Mouse (Mus musculus) liver, embryonic 12.5 days (tissue): Measurements from ENCODE around the gene Ifitm7. TPM values are rescaled to one million over a fixed set of nuclear protein-coding genes. Genes with fewer than 3 reads are reported as not detected.

Experiments used
- ATAC-seq: fragments of 200-750 bp; cut with Nextera tagmentation; 2 replicates; pipeline ENCODE4 v1.8.0; 2017; ENCODE audit warnings: moderate number of reproducible peaks, mild to moderate bottlenecking, moderate library complexity
- H3K27ac ChIP-seq: fragments of 300-500 bp; sonication (generic); 2 replicates; pipeline ENCODE4 v1.5.1; 2016; ENCODE audit warnings: mild to moderate bottlenecking
- H3K27me3 ChIP-seq: fragments of 300-500 bp; sonication (generic); replicated peaks from 2 replicates; pipeline ENCODE4 v1.6.1; 2016; ENCODE audit warnings: mild to moderate bottlenecking, moderate library complexity
- H3K36me3 ChIP-seq: fragments of 300-500 bp; sonication (generic); 2 replicates; pipeline ENCODE4 v1.6.1; 2016; ENCODE audit warnings: mild to moderate bottlenecking, moderate library complexity
- H3K4me1 ChIP-seq: fragments of 300-500 bp; sonication (generic); 2 replicates; pipeline ENCODE4 v1.6.1; 2016
- H3K4me2 ChIP-seq: fragments of 300-500 bp; sonication (generic); 2 replicates; pipeline ENCODE4 v1.6.1; 2016; ENCODE audit warnings: mild to moderate bottlenecking, moderate library complexity
- H3K4me3 ChIP-seq: fragments of 300-500 bp; sonication (generic); 2 replicates; pipeline ENCODE4 v1.5.1; 2016; ENCODE audit warnings: mild to moderate bottlenecking, moderate library complexity
- H3K9ac ChIP-seq: fragments of 300-500 bp; sonication (generic); 2 replicates; pipeline ENCODE4 v1.6.1; 2016; ENCODE audit warnings: mild to moderate bottlenecking, moderate library complexity
- H3K9me3 ChIP-seq: fragments of 300-500 bp; sonication (generic); replicated peaks from 2 replicates; pipeline ENCODE4 v1.6.1; 2016; ENCODE audit warnings: mild to moderate bottlenecking, moderate library complexity
- WGBS: fragments of 180-500 bp; shearing (Covaris S2); methylation state at CpG from one replicate; pipeline ENCODE4 v1.1.7; 2016; ENCODE audit not compliant: insufficient replicate concordance; 5-methylcytosine and 5-hydroxymethylcytosine counted together
- polyA plus RNA-seq: library from polyadenylated mRNA; unstranded; fragments of >200 nt; fragmentation: Nextera tagmentation; extraction: Ambion mirVana; gene quantifications from 2 replicates; pipeline ENCODE4 v1.2.1, GENCODE M21; 2016

Ifitm7 gene
- 0.25 TPM in 1 of 2 replicates, not detected in the other for polyA plus RNA-seq

DNA sequence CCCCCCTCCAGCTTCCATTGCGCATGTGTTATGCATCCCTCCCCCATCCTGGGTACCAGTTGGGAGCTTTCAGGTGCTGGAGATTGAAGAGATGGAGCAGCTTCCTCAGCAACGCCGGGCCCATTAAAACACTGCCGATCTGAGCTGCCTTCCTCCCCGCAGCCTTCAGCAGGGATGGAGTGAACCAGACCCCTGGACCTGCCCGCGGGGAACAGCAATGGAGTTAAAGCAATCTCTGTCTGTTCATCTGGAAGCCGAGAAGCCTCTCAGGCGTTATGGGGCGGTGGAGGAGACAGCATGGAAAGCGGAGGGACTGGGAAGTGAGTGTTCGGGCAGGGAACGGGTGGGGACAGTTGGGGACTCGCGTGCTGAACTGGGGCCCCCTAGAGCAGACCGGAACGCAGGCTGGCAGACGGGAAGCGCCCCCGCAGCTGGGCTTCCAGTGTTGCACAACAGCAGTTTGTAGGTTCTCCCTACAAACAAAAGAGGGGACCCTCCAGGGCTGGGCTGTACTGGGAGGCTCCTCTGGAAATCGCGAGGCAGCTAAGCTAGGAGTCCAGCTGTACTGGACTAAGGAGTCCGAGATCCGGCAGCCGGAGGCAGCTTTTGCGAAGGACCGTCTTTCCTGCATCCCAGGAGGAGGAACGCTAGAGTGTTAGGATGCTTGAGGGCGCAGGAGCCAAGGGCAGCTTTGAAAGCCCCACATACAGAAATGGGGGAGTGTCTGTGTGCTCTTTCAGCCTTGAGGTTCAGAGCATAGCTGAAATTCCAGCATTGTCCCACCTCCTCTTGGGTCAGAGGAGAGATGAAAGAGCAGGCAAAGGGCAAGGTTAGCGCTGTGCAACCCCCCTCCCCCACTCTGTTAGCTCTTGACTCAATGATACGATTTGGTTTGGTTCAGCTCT, at the start of gene Ifitm7, which contains the start of gene 2900011O08Rik:
Gene Ifitm7 (minus strand): TSS at position 315 of the 905 bp plus-strand sequence.
Gene 2900011O08Rik (plus strand): TSS at position 31 of the 905 bp plus-strand sequence.
- Histone ChIP-seq H3K9me3 (no peaks in the 10 kb centered on the region), H3K27me3 (peaks cover 18% of the 10 kb centered on the region), H3K9ac (no peak within 1 kb of the TSS), H3K27ac (no peak within 1 kb of the TSS), H3K36me3 (no peaks in the 10 kb centered on the region), H3K4me2 (peak within 1 kb of the TSS; percentile 63), H3K4me3 (peak within 1 kb of the TSS; percentile 33), H3K4me1 (peaks cover 5% of the 10 kb centered on the region; the same call in 1 of the 2 replicates)
- peak; percentile 32; the same call in 1 of the 2 replicates for ATAC-seq
- 4% methylated on average over 31 of the region's 31 CpGs for WGBS

DNA sequence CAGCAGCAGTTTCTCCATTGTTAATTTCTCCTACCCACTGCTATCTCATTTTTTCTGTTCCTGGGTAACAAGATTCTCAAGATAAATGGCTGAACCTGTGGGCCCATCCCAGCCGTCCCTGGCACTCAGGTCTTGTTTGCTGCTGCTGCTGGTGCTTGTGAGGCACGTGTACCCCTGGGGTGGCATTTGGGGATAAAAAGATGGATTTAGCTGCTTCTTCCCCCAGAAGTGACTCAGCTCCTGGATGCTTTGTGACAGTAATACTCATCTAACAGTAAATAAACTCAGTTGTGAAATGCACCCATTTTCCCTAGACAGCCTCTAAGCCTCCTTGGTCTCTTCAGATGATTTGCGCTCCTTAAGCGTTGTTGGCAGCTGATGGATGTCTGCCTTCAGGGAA, 46.4 kb upstream of the Ifitm7 start:
- Histone ChIP-seq H3K9me3 (no peaks in the 10 kb centered on the region), H3K4me2 (no peak overlapping the region), H3K4me1 (no peaks in the 10 kb centered on the region), H3K27ac (no peak overlapping the region), H3K36me3 (no peaks in the 10 kb centered on the region), H3K27me3 (no peaks in the 10 kb centered on the region), H3K4me3 (no peak overlapping the region), H3K9ac (no peak overlapping the region)
- WGBS, result 56% methylated on average over 4 of the region's 4 CpGs
- ATAC-seq, result no peak

DNA sequence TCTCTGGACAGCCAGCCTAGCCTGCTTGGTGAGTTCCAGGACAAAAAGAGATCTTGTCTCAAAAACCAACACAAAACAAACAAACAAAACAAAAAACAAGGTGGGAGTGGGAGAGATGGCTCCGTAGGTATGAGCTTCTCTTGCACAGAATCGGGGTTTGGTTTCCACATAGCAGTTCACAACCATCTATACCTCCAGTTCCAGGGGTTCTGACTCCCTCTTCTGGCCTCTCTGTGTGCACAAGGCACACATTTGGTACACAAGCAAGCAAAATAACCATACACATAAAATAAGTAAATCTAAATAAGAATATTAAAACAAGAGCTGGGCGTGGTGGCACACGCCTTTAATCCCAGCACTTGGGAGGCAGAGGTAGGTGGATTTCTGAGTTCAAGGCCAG, 44.0 kb upstream of the Ifitm7 start:
- Histone ChIP-seq H3K9me3 (no peaks in the 10 kb centered on the region), H3K4me1 (no peaks in the 10 kb centered on the region), H3K27ac (no peak overlapping the region), H3K4me3 (no peak overlapping the region), H3K4me2 (no peak overlapping the region), H3K9ac (no peak overlapping the region), H3K36me3 (no peaks in the 10 kb centered on the region), H3K27me3 (no peaks in the 10 kb centered on the region)
- 73% methylated on average over 4 of the region's 4 CpGs for WGBS
- no peak for ATAC-seq

DNA sequence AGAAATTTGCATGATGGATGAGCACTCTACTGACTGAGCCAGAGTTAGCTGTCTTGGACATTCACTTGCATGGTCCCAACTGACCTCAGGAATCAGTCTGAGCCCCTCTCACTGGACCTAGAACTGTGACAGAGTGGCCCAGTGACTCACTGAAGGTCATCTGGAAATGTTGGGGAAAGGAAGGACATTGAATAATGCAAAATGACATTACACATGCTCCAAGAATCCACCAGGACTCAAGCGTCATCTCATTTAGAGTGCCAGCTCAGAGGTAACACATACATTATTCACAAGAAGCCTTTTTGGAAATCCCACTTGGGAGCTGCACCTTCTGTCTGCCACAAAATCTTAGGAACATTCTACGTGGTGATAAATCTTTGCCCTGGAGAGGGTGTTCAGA, 43.2 kb upstream of the Ifitm7 start:
- ATAC-seq, result no peak
- H3K27ac ChIP-seq, result no peak overlapping the region
- no peak overlapping the region for H3K4me2 ChIP-seq
- H3K4me3 ChIP-seq, result no peak overlapping the region
- WGBS, result 54% methylated on average over 2 of the region's 2 CpGs
- H3K36me3 ChIP-seq, result no peaks in the 10 kb centered on the region
- no peaks in the 10 kb centered on the region for H3K27me3 ChIP-seq
- H3K4me1 ChIP-seq, result no peaks in the 10 kb centered on the region
- no peaks in the 10 kb centered on the region for H3K9me3 ChIP-seq
- no peak overlapping the region for H3K9ac ChIP-seq

DNA sequence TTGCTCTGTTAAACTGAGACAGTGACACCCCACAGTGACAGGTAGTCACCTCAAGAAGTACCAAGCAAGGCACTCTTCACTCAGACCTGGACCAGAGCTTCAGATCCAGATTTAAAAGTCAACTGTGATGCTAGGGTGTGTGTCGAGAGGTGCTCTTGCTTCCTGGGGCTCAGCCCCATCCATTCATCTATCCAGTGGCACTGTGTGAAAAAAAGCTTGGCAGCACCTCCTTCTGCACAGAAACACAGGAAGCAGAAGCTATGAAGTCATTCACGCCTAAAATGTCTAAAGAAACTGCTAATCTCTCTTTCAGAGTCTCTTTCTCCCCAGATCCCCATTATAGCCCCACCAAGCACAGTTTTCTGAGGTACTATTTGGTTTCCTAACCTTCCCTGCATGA, 42.4 kb upstream of the Ifitm7 start:
- Histone ChIP-seq H3K9ac (no peak overlapping the region), H3K4me1 (no peaks in the 10 kb centered on the region), H3K4me3 (no peak overlapping the region), H3K27ac (no peak overlapping the region), H3K36me3 (no peaks in the 10 kb centered on the region), H3K27me3 (no peaks in the 10 kb centered on the region), H3K9me3 (no peaks in the 10 kb centered on the region), H3K4me2 (no peak overlapping the region)
- no peak for ATAC-seq
- 25% methylated on average over 2 of the region's 2 CpGs for WGBS

DNA sequence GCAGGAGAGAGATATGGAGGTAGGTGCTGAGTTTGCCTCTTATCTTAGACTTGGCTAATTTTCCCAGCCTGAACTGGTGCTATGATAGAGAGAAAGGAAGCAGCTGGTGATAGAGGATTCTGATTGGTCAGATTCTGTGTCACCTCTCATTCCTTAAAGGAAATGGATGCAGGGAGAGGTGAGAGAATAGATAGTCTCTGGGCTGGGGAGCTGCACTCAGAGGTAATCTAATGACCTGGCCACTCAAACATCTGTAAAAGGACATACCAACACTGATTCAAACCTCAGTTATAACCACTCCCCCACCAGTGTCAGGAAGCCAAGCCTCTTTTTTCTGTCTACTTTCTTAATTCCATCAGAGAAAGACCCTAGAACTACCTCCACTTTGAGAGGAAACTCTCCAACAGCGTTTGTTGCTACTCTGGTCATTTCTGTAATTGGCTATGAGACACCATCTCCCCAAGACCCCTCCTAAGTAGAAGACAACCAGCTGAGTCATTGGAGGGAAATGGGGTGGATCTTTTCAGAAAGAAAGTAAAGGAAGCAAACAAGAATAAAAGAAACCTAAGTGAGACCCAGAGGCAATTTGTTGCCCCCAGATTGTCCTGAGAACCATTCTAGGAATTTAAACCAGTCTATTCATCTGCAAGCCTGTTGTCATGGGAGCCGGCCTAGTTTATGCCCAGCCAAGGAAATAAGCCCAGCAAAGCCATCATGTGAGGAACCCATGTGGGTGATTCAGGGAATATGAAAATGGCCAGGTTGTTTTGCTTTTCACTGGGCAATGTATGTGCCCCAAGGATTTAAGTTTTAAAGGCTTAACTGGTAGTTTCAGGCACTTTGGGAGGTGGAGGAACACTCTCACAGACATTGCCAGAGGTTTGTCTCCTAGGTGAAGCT, 38.7 kb upstream of the Ifitm7 start:
- 50% methylated on average over 2 of the region's 2 CpGs for WGBS

DNA sequence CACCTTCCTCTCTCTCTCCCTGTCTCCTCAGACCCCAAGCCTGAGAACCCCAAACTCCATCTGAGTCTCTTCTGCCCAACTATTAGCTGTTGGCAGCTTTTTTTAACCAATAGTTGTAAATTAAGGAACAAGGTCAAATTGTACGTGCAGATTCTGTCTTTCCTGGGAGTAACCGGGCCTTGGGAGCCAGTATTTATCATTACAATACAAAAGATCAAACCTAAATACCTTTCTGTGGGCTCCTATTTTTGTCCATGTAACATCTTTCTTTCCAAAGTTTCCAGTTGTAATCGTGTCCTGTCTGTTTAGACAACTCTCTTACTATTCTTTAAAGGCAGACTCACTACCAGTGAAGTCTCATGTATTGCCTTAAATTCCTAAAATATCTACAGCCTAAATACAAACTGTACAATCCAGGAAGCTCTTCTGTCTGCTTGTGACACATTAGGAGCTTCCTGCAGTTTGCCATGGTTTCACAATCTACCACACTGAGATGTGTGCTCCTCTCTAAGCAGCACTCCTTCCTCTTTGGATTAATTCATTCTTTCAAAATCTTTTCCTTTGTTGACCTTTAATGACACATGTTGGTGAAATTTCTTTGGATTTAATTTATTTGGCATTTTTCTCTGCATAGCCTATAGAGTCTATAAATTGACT, 34.6 kb upstream of the Ifitm7 start:
- no peaks in the 10 kb centered on the region for H3K36me3 ChIP-seq
- no peaks in the 10 kb centered on the region for H3K4me1 ChIP-seq
- no peak overlapping the region for H3K4me3 ChIP-seq
- no peak overlapping the region for H3K9ac ChIP-seq
- no peaks in the 10 kb centered on the region for H3K9me3 ChIP-seq
- no peak for ATAC-seq
- no peak overlapping the region for H3K27ac ChIP-seq
- H3K27me3 ChIP-seq, result no peaks in the 10 kb centered on the region
- no peak overlapping the region for H3K4me2 ChIP-seq
- 52% methylated on average over 3 of the region's 3 CpGs for WGBS

More for the DNA sequence above, 38.7 kb upstream of the Ifitm7 start:
- H3K4me3 ChIP-seq, result no peak overlapping the region
- no peaks in the 10 kb centered on the region for H3K4me1 ChIP-seq
- H3K9ac ChIP-seq, result no peak overlapping the region
- no peak for ATAC-seq
- H3K36me3 ChIP-seq, result no peaks in the 10 kb centered on the region
- H3K4me2 ChIP-seq, result no peak overlapping the region
- no peaks in the 10 kb centered on the region for H3K27me3 ChIP-seq
- no peaks in the 10 kb centered on the region for H3K9me3 ChIP-seq
- H3K27ac ChIP-seq, result no peak overlapping the region

DNA sequence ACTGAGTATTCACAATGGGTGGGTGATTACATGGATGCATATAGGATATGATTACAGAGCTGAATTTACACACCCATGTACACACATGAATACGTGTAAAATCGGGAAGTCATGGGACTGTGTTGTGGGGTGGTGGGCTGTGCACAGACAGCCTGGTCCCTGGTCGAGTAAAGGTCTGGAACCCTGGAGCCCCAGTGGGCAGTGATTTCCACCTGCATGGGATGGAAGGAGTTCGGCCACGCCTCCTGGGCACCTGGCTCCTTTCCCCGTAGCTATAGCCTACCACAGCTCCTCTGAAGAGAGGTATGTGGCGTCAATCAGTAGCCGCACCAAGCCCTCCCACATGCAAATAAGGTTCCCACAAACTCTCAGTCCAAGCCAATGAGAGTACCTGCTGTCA, 30.6 kb upstream of the Ifitm7 start:
- no peaks in the 10 kb centered on the region for H3K9me3 ChIP-seq
- no peaks in the 10 kb centered on the region for H3K36me3 ChIP-seq
- 77% methylated on average over 8 of the region's 8 CpGs for WGBS
- no peak overlapping the region for H3K4me2 ChIP-seq
- H3K4me3 ChIP-seq, result no peak overlapping the region
- H3K27ac ChIP-seq, result no peak overlapping the region
- ATAC-seq, result no peak
- no peaks in the 10 kb centered on the region for H3K27me3 ChIP-seq
- no peaks in the 10 kb centered on the region for H3K4me1 ChIP-seq
- no peak overlapping the region for H3K9ac ChIP-seq

DNA sequence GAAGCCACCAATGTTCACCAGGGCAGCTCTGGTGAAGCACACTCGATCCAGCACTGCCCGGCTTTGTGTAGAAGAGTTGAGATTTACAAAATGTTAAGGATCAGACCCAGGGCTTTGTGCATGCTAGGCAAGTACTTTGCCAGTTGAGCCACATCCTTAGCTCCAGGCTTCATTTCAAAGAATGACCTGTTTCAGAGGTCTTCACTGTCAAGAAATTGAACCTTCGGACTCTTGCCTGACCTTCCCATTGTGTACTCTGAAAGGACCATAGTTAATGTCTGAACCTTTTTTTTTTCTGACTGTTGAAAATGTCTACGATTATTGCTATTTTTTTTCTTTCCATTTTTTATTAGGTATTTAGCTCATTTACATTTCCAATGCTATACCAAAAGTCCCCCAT, 23.3 kb upstream of the Ifitm7 start:
- no peak for ATAC-seq
- no peaks in the 10 kb centered on the region for H3K27me3 ChIP-seq
- H3K27ac ChIP-seq, result no peak overlapping the region
- H3K36me3 ChIP-seq, result no peaks in the 10 kb centered on the region
- no peaks in the 10 kb centered on the region for H3K9me3 ChIP-seq
- H3K4me2 ChIP-seq, result no peak overlapping the region
- no peaks in the 10 kb centered on the region for H3K4me1 ChIP-seq
- 76% methylated on average over 4 of the region's 4 CpGs for WGBS
- H3K9ac ChIP-seq, result no peak overlapping the region
- no peak overlapping the region for H3K4me3 ChIP-seq

DNA sequence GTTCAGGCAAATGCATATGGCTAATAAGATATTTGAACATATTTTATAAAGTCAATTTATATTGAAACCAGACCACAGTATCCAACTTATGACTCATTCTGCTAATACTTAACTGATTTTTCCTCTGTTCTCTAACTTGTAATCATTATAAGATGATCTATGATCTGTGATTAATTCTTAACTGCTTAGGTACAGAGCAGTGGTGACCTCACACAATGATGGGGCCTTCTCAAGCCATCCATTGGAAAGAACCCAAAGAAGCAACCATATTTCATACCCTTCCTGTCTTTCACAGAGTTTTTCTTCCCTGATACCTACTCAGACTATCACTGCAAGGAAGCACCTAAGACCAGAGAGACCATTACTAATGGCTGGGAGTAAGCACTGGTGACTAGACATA, 22.0 kb upstream of the Ifitm7 start:
- no peak overlapping the region for H3K9ac ChIP-seq
- H3K4me3 ChIP-seq, result no peak overlapping the region
- no peaks in the 10 kb centered on the region for H3K4me1 ChIP-seq
- H3K9me3 ChIP-seq, result no peaks in the 10 kb centered on the region
- H3K27ac ChIP-seq, result no peak overlapping the region
- ATAC-seq, result no peak
- H3K36me3 ChIP-seq, result no peaks in the 10 kb centered on the region
- no peaks in the 10 kb centered on the region for H3K27me3 ChIP-seq
- H3K4me2 ChIP-seq, result no peak overlapping the region

DNA sequence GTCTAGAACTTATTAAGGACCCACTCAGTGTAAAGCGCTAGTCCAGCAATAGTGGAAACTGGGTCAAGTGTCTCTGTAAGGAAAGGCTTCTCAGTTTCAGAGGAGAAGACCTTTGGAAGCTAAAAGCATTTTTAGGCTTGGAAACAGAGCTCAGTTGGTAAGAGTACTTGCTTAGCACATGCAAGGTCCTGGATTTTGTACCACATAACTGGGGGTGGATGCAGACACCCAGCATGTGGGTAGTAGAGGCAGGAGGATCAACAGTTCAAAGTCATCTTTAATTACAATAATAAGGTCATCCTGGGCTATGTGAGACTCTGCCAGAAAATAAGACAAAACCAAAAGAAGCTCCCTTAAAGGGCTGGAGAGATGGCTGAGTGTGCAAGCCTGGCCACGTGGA, 21.4 kb upstream of the Ifitm7 start:
- Histone ChIP-seq H3K36me3 (no peaks in the 10 kb centered on the region), H3K9me3 (no peaks in the 10 kb centered on the region), H3K27me3 (no peaks in the 10 kb centered on the region), H3K4me3 (no peak overlapping the region), H3K4me1 (no peaks in the 10 kb centered on the region), H3K9ac (no peak overlapping the region), H3K4me2 (no peak overlapping the region), H3K27ac (no peak overlapping the region)
- no peak for ATAC-seq
- WGBS, result 50% methylated on average over 2 of the region's 2 CpGs

DNA sequence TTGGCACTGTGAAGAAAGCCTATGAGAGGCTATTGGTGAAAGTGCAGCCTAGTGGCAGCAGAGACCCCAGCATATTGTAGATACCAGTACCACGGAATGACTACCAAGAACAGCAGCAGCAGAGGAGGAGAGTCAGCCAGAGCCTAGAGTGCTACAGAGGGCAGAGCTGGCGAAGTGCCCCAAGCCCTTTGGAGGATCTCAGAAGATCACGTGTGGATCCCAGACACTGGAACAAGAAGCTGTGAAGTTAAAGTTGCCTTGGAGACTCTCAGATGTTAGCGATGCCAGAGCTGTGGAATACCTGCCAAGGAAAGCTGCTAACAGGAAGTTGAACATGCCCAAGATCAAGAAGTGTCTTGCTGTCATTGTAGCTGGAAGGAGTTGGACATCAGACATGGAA, 18.6 kb upstream of the Ifitm7 start:
- WGBS, result 67% methylated on average over 4 of the region's 4 CpGs
- no peaks in the 10 kb centered on the region for H3K27me3 ChIP-seq
- no peak overlapping the region for H3K4me3 ChIP-seq
- ATAC-seq, result no peak
- no peak overlapping the region for H3K9ac ChIP-seq
- no peak overlapping the region for H3K4me2 ChIP-seq
- no peaks in the 10 kb centered on the region for H3K9me3 ChIP-seq
- no peaks in the 10 kb centered on the region for H3K4me1 ChIP-seq
- H3K36me3 ChIP-seq, result no peaks in the 10 kb centered on the region
- no peak overlapping the region for H3K27ac ChIP-seq
